Mouse (Mus musculus) intestine, postnatal 0 days (tissue): Measurements from ENCODE around the gene Olfr963. TPM values are rescaled to one million over a fixed set of nuclear protein-coding genes. Genes with fewer than 3 reads are reported as not detected.
"Not testable (repeated sequence)": the region's sequence is repeated elsewhere in the genome, so short reads cannot be mapped to it uniquely, and the experiment has no call there.

ENCODE experiments used
- ATAC-seq: fragments of 200-750 bp; cut with Nextera tagmentation; 2 replicates; pipeline ENCODE4 v1.8.0; 2017; ENCODE audit warnings: mild to moderate bottlenecking, moderate TSS enrichment, moderate library complexity
- H3K27ac ChIP-seq: fragments of 300-500 bp; sonication (generic); 2 replicates; pipeline ENCODE4 v1.5.1; 2014; ENCODE audit warnings: mild to moderate bottlenecking, low read depth, low read length, moderate library complexity
- H3K27me3 ChIP-seq: fragments of 300-500 bp; sonication (generic); replicated peaks from 2 replicates; pipeline ENCODE4 v1.6.1; 2014; ENCODE audit warnings: low read length, mixed read lengths; ENCODE audit not compliant: control insufficient read depth, insufficient read depth
- H3K36me3 ChIP-seq: fragments of 300-500 bp; sonication (generic); 2 replicates; pipeline ENCODE4 v1.6.1; 2014; ENCODE audit warnings: mild to moderate bottlenecking, moderate library complexity; ENCODE audit not compliant: control insufficient read depth, insufficient read depth
- H3K4me1 ChIP-seq: fragments of 300-500 bp; sonication (generic); replicated peaks from 2 replicates; pipeline ENCODE4 v1.6.1; 2014; ENCODE audit warnings: antibody characterized with exemption, low read length, mixed read lengths; ENCODE audit not compliant: control insufficient read depth, insufficient read depth
- H3K4me2 ChIP-seq: fragments of 300-500 bp; sonication (generic); replicated peaks from 2 replicates; pipeline ENCODE4 v1.6.1; 2014; ENCODE audit warnings: low read depth, mild to moderate bottlenecking, moderate library complexity
- H3K4me3 ChIP-seq: fragments of 300-500 bp; sonication (generic); 2 replicates; pipeline ENCODE4 v1.5.1; 2014; ENCODE audit warnings: low read depth, low read length
- H3K9ac ChIP-seq: fragments of 300-500 bp; sonication (generic); 2 replicates; pipeline ENCODE4 v1.6.1; 2014; ENCODE audit warnings: mild to moderate bottlenecking, low read depth, low read length
- H3K9me3 ChIP-seq: fragments of 300-500 bp; sonication (generic); 2 replicates; pipeline ENCODE4 v1.6.1; 2016; ENCODE audit warnings: mixed run types; ENCODE audit not compliant: control insufficient read depth
- CTCF ChIP-seq: sonication (generic); IDR thresholded peaks from 2 replicates; pipeline ENCODE4 v1.5.1; 2016; ENCODE audit warnings: low read depth, mild to moderate bottlenecking, control low read depth, antibody characterized with exemption, moderate library complexity
- WGBS: fragments of 180-500 bp; shearing (Covaris S2); extraction: QIAGEN DNeasy Blood & Tissue Kit; methylation state at CpG from one replicate; pipeline ENCODE4 v1.1.7; 2014; 5-methylcytosine and 5-hydroxymethylcytosine counted together
- polyA plus RNA-seq: library from polyadenylated mRNA; unstranded; fragments of >200 nt; fragmentation: Nextera tagmentation; extraction: Ambion mirVana; gene quantifications from 2 replicates; pipeline ENCODE4 v1.2.1, GENCODE M21; 2015

The Olfr963 gene
- polyA plus RNA-seq, 1 experiment from 2014 or later = not detected

GRCm38 (mm10) chr9:39644785-39645184, 22.2 kb upstream of the Olfr963 start, which contains the start of gene Olfr961:
Olfr961 (plus strand) TSS chr9:39645085.
- H3K4me1 ChIP-seq = no peaks in the 10 kb centered on the region
- no peaks in the 10 kb centered on the region for H3K27me3 ChIP-seq
- no peak for TF ChIP-seq CTCF
- no peak within 1 kb of the TSS for H3K4me3 ChIP-seq
- no peaks in the 10 kb centered on the region for H3K9me3 ChIP-seq
- H3K36me3 ChIP-seq = no peaks in the 10 kb centered on the region
- no peak within 1 kb of the TSS for H3K9ac ChIP-seq
- H3K4me2 ChIP-seq = no peak within 1 kb of the TSS
- H3K27ac ChIP-seq = no peak within 1 kb of the TSS
- ATAC-seq = no peak

- no peaks in the 10 kb centered on the region for H3K36me3 ChIP-seq
- no peaks in the 10 kb centered on the region for H3K9me3 ChIP-seq
- WGBS = 89% methylated on average over 4 of the region's 4 CpGs
- no peaks in the 10 kb centered on the region for H3K4me1 ChIP-seq
- TF ChIP-seq CTCF = no peak
- H3K27ac ChIP-seq = no peak overlapping the region
- H3K27me3 ChIP-seq = no peaks in the 10 kb centered on the region
- no peak overlapping the region for H3K9ac ChIP-seq
- H3K4me2 ChIP-seq = no peak overlapping the region
- no peak overlapping the region for H3K4me3 ChIP-seq
- ATAC-seq = no peak
Observed at GRCm38 (mm10) chr9:39647382-39647781, 19.6 kb upstream of the Olfr963 start.

DNA sequence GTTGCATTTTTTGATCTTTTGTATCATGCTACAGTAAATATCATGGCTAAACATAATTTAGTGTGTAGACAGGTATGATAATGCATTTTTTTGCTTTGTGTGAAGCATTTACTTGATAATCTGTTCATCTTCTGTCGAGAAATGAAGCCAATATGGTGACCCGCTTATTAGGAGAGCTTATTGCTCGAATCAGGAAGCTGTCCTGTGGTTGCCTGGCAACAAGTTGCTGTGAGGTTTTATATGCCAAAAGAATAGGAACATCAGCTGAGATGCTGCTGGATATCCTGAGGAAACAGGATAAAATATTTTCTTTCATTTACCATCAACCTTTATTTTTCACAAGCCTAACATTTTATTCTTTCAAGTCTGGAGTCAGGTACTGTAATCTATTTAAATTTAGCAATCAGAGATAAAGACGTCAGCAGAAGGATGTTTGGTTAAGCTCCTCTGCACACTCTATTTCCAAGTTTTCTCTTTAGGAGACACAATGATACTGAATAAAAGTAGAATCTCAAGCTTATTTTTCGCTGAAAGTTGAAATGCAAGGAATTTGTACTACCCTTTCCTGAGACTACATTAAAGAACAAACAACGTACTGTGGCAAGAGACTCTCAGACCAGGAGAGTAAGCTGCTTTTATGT, 12.1 kb upstream of the Olfr963 start:
- H3K36me3 ChIP-seq = no peaks in the 10 kb centered on the region
- 58% methylated on average over 6 of the region's 6 CpGs for WGBS
- no peak overlapping the region for H3K4me3 ChIP-seq
- H3K27me3 ChIP-seq = no peaks in the 10 kb centered on the region
- no peak overlapping the region for H3K4me2 ChIP-seq
- no peaks in the 10 kb centered on the region for H3K9me3 ChIP-seq
- no peak overlapping the region for H3K9ac ChIP-seq
- no peak for TF ChIP-seq CTCF
- no peak overlapping the region for H3K27ac ChIP-seq
- ATAC-seq = no peak
- no peaks in the 10 kb centered on the region for H3K4me1 ChIP-seq

- Histone ChIP-seq H3K27ac (no peak overlapping the region), H3K27me3 (no peaks in the 10 kb centered on the region), H3K9ac (no peak overlapping the region), H3K4me1 (no peaks in the 10 kb centered on the region), H3K4me2 (no peak overlapping the region), H3K9me3 (no peaks in the 10 kb centered on the region), H3K36me3 (no peaks in the 10 kb centered on the region), H3K4me3 (no peak overlapping the region)
- TF ChIP-seq CTCF = no peak
- WGBS = 79% methylated on average over 2 of the region's 2 CpGs
- ATAC-seq = no peak
Observed at GRCm38 (mm10) chr9:39669723-39670122, 2.7 kb downstream of the Olfr963 start.

GRCm38 (mm10) chr9:39674820-39675219, 7.8 kb downstream of the Olfr963 start:
- no peak overlapping the region for H3K4me2 ChIP-seq
- 77% methylated on average over 2 of the region's 2 CpGs for WGBS
- H3K9me3 ChIP-seq = no peaks in the 10 kb centered on the region
- H3K36me3 ChIP-seq = no peaks in the 10 kb centered on the region
- H3K9ac ChIP-seq = no peak overlapping the region
- no peaks in the 10 kb centered on the region for H3K27me3 ChIP-seq
- no peak overlapping the region for H3K4me3 ChIP-seq
- H3K27ac ChIP-seq = no peak overlapping the region
- no peaks in the 10 kb centered on the region for H3K4me1 ChIP-seq
- ATAC-seq = no peak
- no peak for TF ChIP-seq CTCF

- WGBS = 88% methylated on average over 2 of the region's 2 CpGs
- Histone ChIP-seq H3K9me3 (no peaks in the 10 kb centered on the region), H3K27ac (no peak overlapping the region), H3K4me2 (no peak overlapping the region), H3K9ac (no peak overlapping the region), H3K36me3 (no peaks in the 10 kb centered on the region), H3K4me1 (no peaks in the 10 kb centered on the region), H3K4me3 (no peak overlapping the region), H3K27me3 (no peaks in the 10 kb centered on the region)
- no peak for ATAC-seq
- no peak for TF ChIP-seq CTCF
Observed at GRCm38 (mm10) chr9:39678557-39678956, 11.6 kb downstream of the Olfr963 start.

DNA sequence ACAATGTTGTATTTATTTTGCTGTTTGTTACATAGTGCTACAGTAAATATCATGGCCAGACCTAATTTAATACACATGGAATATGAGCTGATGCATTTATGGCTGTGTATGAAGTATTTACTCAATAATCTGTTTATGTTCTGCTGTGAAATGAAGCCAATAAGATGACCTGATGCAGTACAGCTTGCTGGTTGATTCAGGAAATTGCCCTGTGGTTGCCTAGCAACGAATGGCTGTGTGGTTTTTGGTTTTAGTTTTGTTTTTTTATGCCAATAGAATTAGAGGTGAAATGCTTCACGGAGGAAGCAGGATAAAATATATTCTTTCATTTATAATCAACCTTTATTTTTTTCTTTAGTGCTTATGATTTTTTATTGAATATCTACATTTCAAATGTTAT, 12.3 kb downstream of the Olfr963 start:
- ATAC-seq = no peak

DNA sequence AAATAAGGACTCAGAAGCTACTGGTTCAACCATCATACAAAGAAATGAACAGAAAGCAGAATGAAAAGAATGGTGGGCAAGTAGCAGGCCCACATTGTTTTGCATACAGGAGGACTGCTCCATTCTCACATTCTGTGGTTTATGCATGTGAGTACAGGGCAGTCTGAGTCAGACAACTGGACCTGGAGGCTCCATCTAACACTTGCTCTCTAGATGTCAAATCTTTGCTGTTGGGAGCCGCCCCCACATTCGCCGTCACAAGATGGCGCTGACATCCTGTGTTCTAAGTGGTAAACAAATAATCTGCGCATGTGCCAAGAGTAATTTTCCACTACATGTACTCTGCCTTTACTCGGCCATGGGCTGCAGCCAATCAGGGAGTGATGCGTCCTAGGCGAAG, 34.1 kb downstream of the Olfr963 start:
- WGBS = 86% methylated on average over 6 of the region's 8 CpGs
- H3K27me3 ChIP-seq, ATAC-seq, H3K9ac ChIP-seq, H3K36me3 ChIP-seq, H3K4me1 ChIP-seq, H3K9me3 ChIP-seq, H3K4me3 ChIP-seq, H3K27ac ChIP-seq, H3K4me2 ChIP-seq: not testable (repeated sequence)

More for the DNA sequence above, 12.3 kb downstream of the Olfr963 start:
- H3K27me3 ChIP-seq = no peaks in the 10 kb centered on the region
- H3K27ac ChIP-seq = no peak overlapping the region
- WGBS = 57% methylated on average over 2 of the region's 2 CpGs
- no peak overlapping the region for H3K4me3 ChIP-seq
- H3K9ac ChIP-seq = no peak overlapping the region
- TF ChIP-seq CTCF = no peak
- H3K9me3 ChIP-seq = no peaks in the 10 kb centered on the region
- no peaks in the 10 kb centered on the region for H3K36me3 ChIP-seq
- H3K4me2 ChIP-seq = no peak overlapping the region
- no peaks in the 10 kb centered on the region for H3K4me1 ChIP-seq
